Mouse (Mus musculus) lung, adult 2 months (tissue): ENCODE results near the gene Fbxw9.
A peak's percentile ranks its signal among the peaks of the same experiment; 100 is the strongest.

Experiments used
- CTCF ChIP-seq: fragments of 200-500 bp; IDR thresholded peaks from 2 replicates; pipeline ENCODE4 v1.5.1; 2011; ENCODE audit warnings: mild to moderate bottlenecking, low read length, control low read depth; ENCODE audit not compliant: insufficient read depth
- POLR2A ChIP-seq: fragments of 200-500 bp; IDR thresholded peaks from 2 replicates; pipeline ENCODE4 v1.6.1; 2011; ENCODE audit warnings: low read depth, mild to moderate bottlenecking, control low read depth, low read length, borderline replicate concordance; ENCODE audit errors: extremely low read depth

GRCm38 (mm10) chr8:85083108-85083813 lies 23.4 kb downstream of the Fbxw9 start, which contains the start of gene Man2b1:
- TF ChIP-seq POLR2A (peak; percentile 94; the same call in 1 of the 2 replicates), CTCF (0 out of 2 replicates have a peak, but pooled peaks have one; percentile 9)
